Mouse (Mus musculus) layer of hippocampus, adult 9-10 months (tissue): Measurements from ENCODE around the gene Ipo4.

Experiments used
- DNase-seq: peaks from one replicate; pipeline ENCODE4 v3.0.0; 2022; ENCODE audit warnings: low spot score

Ipo4 gene

GRCm38 (mm10) chr14:55629312-55629711 lies 6.4 kb downstream of the Ipo4 start:
- no peak for DNase-seq

GRCm38 (mm10) chr14:55628077-55628827 lies 7.5 kb downstream of the Ipo4 start:
- DNase-seq: no peak

- no peak for DNase-seq
Observed at GRCm38 (mm10) chr14:55618486-55619195, 17.1 kb downstream of the Ipo4 start.

- no peak for DNase-seq
Observed at GRCm38 (mm10) chr14:55617822-55618221, 17.9 kb downstream of the Ipo4 start, which contains the start of gene Rec8. Gene Rec8 (plus strand): TSS chr14:55618037.

GRCm38 (mm10) chr14:55616844-55617243 lies 18.9 kb downstream of the Ipo4 start:
- no peak for DNase-seq

GRCm38 (mm10) chr14:55615876-55616275 lies 19.9 kb downstream of the Ipo4 start:
- DNase-seq: no peak

- no peak for DNase-seq
Observed at GRCm38 (mm10) chr14:55614565-55615178, 21.1 kb downstream of the Ipo4 start.

- no peak for DNase-seq
Observed at GRCm38 (mm10) chr14:55613346-55613745, 22.4 kb downstream of the Ipo4 start.

GRCm38 (mm10) chr14:55608339-55608738 lies 27.4 kb downstream of the Ipo4 start:
- no peak for DNase-seq

GRCm38 (mm10) chr14:55605743-55606459 lies 29.9 kb downstream of the Ipo4 start:
- DNase-seq: no peak

- no peak for DNase-seq
Observed at GRCm38 (mm10) chr14:55604823-55605222, 30.9 kb downstream of the Ipo4 start.

GRCm38 (mm10) chr14:55603633-55604576 lies 31.9 kb downstream of the Ipo4 start:
- DNase-seq: peak; percentile 82

GRCm38 (mm10) chr14:55603271-55603632 lies 32.5 kb downstream of the Ipo4 start, which contains the start of gene Irf9:
Gene Irf9 (plus strand): TSS chr14:55603571.
- DNase-seq: no peak

- no peak for DNase-seq
Observed at GRCm38 (mm10) chr14:55598521-55599390, 37.0 kb downstream of the Ipo4 start.

- no peak for DNase-seq
Observed at GRCm38 (mm10) chr14:55596036-55596690, 39.6 kb downstream of the Ipo4 start.

- no peak for DNase-seq
Observed at GRCm38 (mm10) chr14:55592226-55592625, 43.5 kb downstream of the Ipo4 start.

GRCm38 (mm10) chr14:55591331-55591891 lies 44.3 kb downstream of the Ipo4 start, which contains the start of gene Rnf31:
Gene Rnf31 (plus strand): TSS chr14:55591708.
- DNase-seq: peak; percentile 86

- DNase-seq: peak; percentile 88
Observed at GRCm38 (mm10) chr14:55590748-55591330, 44.9 kb downstream of the Ipo4 start, which contains the start of gene Psme2. Gene Psme2 (minus strand): TSS chr14:55591113.
